In genomic region chr2:157804388-157804787, GRCm38 (mm10) we compare ENCODE assay signal across 15 mouse cellular contexts.
DNase-seq lines count a peak whose midpoint lies in the region; ATAC-seq and TF ChIP-seq lines count a peak whose summit lies in the region.
"Had no signal": no experiment of that assay in that cellular context is flagged by ENCODE, and none has a peak within 500 bp of the region (broad histone marks: within the 10 kb centered on the region; RNA-seq: fewer than 3 reads in every experiment).

No protein-coding gene starts in this region.

- H3K27me3 ChIP-seq in forebrain, postnatal 0 days (ENCODE audit: insufficient read depth, low read length) = no peaks in the 10 kb centered on the region
- no peaks in the 10 kb centered on the region for H3K27me3 ChIP-seq in forebrain, embryonic 16.5 days (replicated peaks; ENCODE audit: control insufficient read depth, insufficient read depth, low read length)
- H3K27me3 ChIP-seq in hindbrain, embryonic 16.5 days (replicated peaks; ENCODE audit: control insufficient read depth, insufficient read depth, low read length) = no peaks in the 10 kb centered on the region
- H3K27me3 ChIP-seq in hindbrain, embryonic 12.5 days = peaks cover 3% of the 10 kb centered on the region
- H3K27me3 ChIP-seq: liver, embryonic 13.5 days; lung, embryonic 15.5 days had no signal

- no peak overlapping the region for H3K4me3 ChIP-seq in forebrain, postnatal 0 days (ENCODE audit: low read depth, low read length)
- H3K4me3 ChIP-seq in forebrain, embryonic 16.5 days (replicated peaks; ENCODE audit: low read length) = no peak overlapping the region
- H3K4me3 ChIP-seq in hindbrain, embryonic 16.5 days (ENCODE audit: low read length) = no peak overlapping the region
- H3K4me3 ChIP-seq in hindbrain, embryonic 12.5 days = no peak overlapping the region
- H3K4me3 ChIP-seq: erythroblast, embryonic 14.5 days; liver, embryonic 13.5 days; lung, embryonic 15.5 days had no signal

- H3K9ac ChIP-seq in forebrain, postnatal 0 days = 0 out of 2 replicates have a peak overlapping the region, but pooled peaks have one; percentile 1
- H3K9ac ChIP-seq in forebrain, embryonic 16.5 days (replicated peaks; ENCODE audit: low read depth, low read length) = no peak overlapping the region
- H3K9ac ChIP-seq in hindbrain, embryonic 16.5 days (ENCODE audit: low read depth, low read length) = no peak overlapping the region
- H3K9ac ChIP-seq in hindbrain, embryonic 12.5 days = no peak overlapping the region
- H3K9ac ChIP-seq: liver, embryonic 13.5 days; lung, embryonic 15.5 days had no signal

- no peaks in the 10 kb centered on the region; the same call in 1 of the 2 replicates for H3K36me3 ChIP-seq in forebrain, postnatal 0 days (ENCODE audit: insufficient read depth)
- H3K36me3 ChIP-seq in forebrain, embryonic 16.5 days (ENCODE audit: control insufficient read depth, insufficient read depth) = no peaks in the 10 kb centered on the region
- H3K36me3 ChIP-seq in hindbrain, embryonic 16.5 days (ENCODE audit: control insufficient read depth, insufficient read depth, low read length) = no peaks in the 10 kb centered on the region
- no peaks in the 10 kb centered on the region for H3K36me3 ChIP-seq in hindbrain, embryonic 12.5 days
- H3K36me3 ChIP-seq: lung, embryonic 15.5 days had no signal

- H3K27ac ChIP-seq in forebrain, postnatal 0 days (ENCODE audit: low read depth, low read length) = 0 out of 2 replicates have a peak overlapping the region, but pooled peaks have one; percentile 30
- H3K27ac ChIP-seq in forebrain, embryonic 16.5 days (ENCODE audit: low read length) = no peak overlapping the region
- H3K27ac ChIP-seq in hindbrain, embryonic 16.5 days (ENCODE audit: low read depth, low read length) = peak overlapping the region; percentile 42; the same call in 1 of the 2 replicates
- no peak overlapping the region for H3K27ac ChIP-seq in hindbrain, embryonic 12.5 days
- H3K27ac ChIP-seq: liver, embryonic 13.5 days; lung, embryonic 15.5 days had no signal

- DNase-seq in forebrain, postnatal 0 days = no peak
- DNase-seq in right cerebral cortex, postnatal 25 days = peak; percentile 35
- no peak for DNase-seq in right cerebral cortex, postnatal 4 days
- peak; percentile 84 for DNase-seq in telencephalon, adult 2 months (ENCODE audit: low read depth, low spot score)
- no peak for DNase-seq in heart, postnatal 36 days
- DNase-seq: kidney, adult 2 months; kidney, postnatal 14 days; liver, embryonic 13.5 days; retina, postnatal 1 day; spleen, adult 18-20 months had no signal

- no peaks in the 10 kb centered on the region for H3K9me3 ChIP-seq in forebrain, postnatal 0 days (ENCODE audit: low read length)
- no peaks in the 10 kb centered on the region for H3K9me3 ChIP-seq in forebrain, embryonic 16.5 days (ENCODE audit: control insufficient read depth, low read length)
- H3K9me3 ChIP-seq in hindbrain, embryonic 16.5 days (ENCODE audit: control insufficient read depth, low read length) = no peaks in the 10 kb centered on the region
- no peaks in the 10 kb centered on the region for H3K9me3 ChIP-seq in hindbrain, embryonic 12.5 days (replicated peaks)
- H3K9me3 ChIP-seq: liver, embryonic 13.5 days; lung, embryonic 15.5 days had no signal

- 29% methylated on average over 3 of the region's 3 CpGs for WGBS in forebrain, postnatal 0 days
- WGBS in forebrain, embryonic 16.5 days = 52% methylated on average over 3 of the region's 3 CpGs
- 49% methylated on average over 3 of the region's 3 CpGs for WGBS in hindbrain, embryonic 16.5 days
- WGBS in hindbrain, embryonic 12.5 days = 77% methylated on average over 3 of the region's 3 CpGs

- intact Hi-C loops in heart, postnatal 36 days (cut with DNase I) = no loop called here

- H3K4me2 ChIP-seq in forebrain, postnatal 0 days (ENCODE audit: low read depth) = no peak overlapping the region
- no peak overlapping the region for H3K4me2 ChIP-seq in forebrain, embryonic 16.5 days (ENCODE audit: low read length)
- H3K4me2 ChIP-seq in hindbrain, embryonic 16.5 days (ENCODE audit: low read length) = no peak overlapping the region
- no peak overlapping the region for H3K4me2 ChIP-seq in hindbrain, embryonic 12.5 days (replicated peaks)
- H3K4me2 ChIP-seq: liver, embryonic 13.5 days; lung, embryonic 15.5 days had no signal

- ATAC-seq in forebrain, postnatal 0 days = no peak
- ATAC-seq in forebrain, embryonic 16.5 days = no peak
- no peak for ATAC-seq in hindbrain, embryonic 16.5 days
- ATAC-seq in hindbrain, embryonic 12.5 days (ENCODE audit: low FRiP score) = no peak

- peaks cover 30% of the 10 kb centered on the region for H3K4me1 ChIP-seq in forebrain, postnatal 0 days (ENCODE audit: insufficient read depth)
- peaks cover 48% of the 10 kb centered on the region for H3K4me1 ChIP-seq in forebrain, embryonic 16.5 days (replicated peaks; ENCODE audit: control insufficient read depth, insufficient read depth, low read length)
- peaks cover 53% of the 10 kb centered on the region for H3K4me1 ChIP-seq in hindbrain, embryonic 16.5 days (ENCODE audit: control insufficient read depth, insufficient read depth, low read depth, low read length)
- H3K4me1 ChIP-seq in hindbrain, embryonic 12.5 days = peaks cover 66% of the 10 kb centered on the region
- H3K4me1 ChIP-seq: lung, embryonic 15.5 days had no signal

- no peak for TF ChIP-seq CTCF in forebrain, postnatal 0 days (IDR thresholded peaks at IDR 0.05; ENCODE audit: low read depth)

Comparison
In these comparisons a context has a peak if more than half of its experiments do, and no peak if none do; other contexts are left out.
1. DNase-seq: peak in right cerebral cortex, postnatal 25 days (single experiment) and telencephalon, adult 2 months (single experiment); none in forebrain, postnatal 0 days (single experiment), right cerebral cortex, postnatal 4 days (single experiment) and heart, postnatal 36 days (0 of 2).
2. H3K27ac ChIP-seq: peak in forebrain, postnatal 0 days (single experiment) and hindbrain, embryonic 16.5 days (single experiment); none in forebrain, embryonic 16.5 days (single experiment) and hindbrain, embryonic 12.5 days (single experiment).